Mouse (Mus musculus) CH12F3 (cell line): ENCODE results near the gene Gm38655.
"Not testable (repeated sequence)": the region's sequence is repeated elsewhere in the genome, so short reads cannot be mapped to it uniquely, and the experiment has no call there.

Experiments used
- in situ Hi-C: fragments of 300-500 bp; cut with MboI; formaldehyde crosslinking; loops from 2 replicates; pipeline ENCODE4 v1.14.3; 2020; ENCODE audit warnings: low sequenced_read_pairs

The Gm38655 gene

DNA sequence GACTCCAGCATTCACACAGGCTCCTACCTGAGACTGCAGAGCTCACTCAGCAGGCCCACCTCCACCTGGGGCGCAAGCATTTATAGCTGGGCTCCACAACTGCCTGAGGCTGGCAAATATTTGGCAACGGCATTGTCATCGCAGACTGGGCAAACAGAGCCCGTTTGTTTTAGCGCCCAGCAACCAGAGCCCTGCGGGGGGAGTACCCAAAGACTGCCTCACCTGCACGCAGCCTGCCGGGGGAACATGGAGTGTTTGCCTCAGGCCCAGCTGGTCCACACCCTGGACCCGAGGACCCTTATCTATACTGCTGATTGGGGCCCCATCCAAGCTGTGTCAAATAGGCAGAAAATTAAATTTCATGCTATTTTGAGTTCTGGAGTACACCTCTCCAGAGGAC is at the start of gene Gm38655:
Gm38655 (minus strand) TSS at position 61 of the 400 bp plus-strand sequence.
- in situ Hi-C loops: no loop called here

DNA sequence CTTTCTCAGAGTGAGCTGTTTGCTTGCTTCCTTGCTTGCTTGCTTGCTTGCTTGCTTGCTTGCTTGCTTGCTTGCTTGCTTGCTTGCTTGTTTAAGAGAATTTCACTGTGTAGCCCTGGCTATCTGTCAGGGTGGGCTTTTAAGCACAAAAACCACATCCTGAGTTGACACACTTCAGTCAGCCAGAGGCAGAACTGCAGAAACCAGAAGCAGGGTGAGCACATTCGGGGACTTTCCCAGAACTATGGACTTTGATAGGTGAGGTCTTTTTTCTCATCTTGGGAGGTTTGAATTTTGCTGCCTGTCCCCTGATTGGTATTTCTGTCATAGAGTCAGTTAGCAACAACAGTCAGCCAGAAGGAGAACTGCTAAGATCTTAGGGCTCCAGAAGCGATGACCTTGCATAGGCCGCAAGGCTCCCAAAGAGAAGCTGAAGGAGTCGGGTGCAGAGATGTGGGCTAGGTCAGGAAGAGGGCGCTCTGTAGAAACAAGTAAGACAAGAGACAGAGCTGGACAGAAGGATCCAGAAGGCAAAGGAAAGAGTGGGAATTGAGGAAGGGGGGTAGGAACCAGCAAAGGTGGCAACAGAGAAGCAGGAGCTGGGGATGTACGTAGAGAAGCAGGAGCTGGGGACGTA is 49.4 kb upstream of the Gm38655 start:
- in situ Hi-C loops: no loop called here

DNA sequence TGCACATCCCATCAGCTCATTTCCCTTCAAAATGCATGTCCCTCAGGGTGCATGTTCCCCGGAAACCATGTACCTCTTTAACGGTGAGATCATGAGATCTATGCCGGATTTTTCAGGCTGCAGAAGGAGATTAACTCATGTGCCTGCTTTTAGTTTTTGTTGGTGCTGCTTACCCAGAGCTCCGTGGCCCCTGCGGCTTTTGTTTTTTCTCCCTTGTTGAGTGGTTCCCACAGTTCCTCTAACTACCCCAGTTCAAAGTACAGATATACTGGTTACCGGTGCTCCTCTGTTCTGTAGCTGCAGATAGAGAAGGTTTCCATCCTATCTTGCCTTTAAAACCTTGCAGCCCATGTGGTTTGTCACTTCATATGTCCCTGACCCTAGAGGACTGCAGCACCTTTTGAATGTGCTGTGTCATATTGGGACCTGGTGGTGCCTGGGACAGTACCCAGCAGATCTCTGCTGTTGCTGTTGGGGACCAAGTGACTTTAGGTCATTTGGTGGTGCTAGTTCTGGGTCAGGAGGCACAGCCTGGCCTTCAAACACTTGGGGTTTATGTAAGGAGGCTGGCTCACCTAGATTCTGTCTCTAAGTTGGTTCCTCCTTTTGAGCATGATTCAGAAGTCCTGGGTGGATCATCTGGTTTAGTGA is 47.8 kb upstream of the Gm38655 start:
- in situ Hi-C loops: no loop called here

DNA sequence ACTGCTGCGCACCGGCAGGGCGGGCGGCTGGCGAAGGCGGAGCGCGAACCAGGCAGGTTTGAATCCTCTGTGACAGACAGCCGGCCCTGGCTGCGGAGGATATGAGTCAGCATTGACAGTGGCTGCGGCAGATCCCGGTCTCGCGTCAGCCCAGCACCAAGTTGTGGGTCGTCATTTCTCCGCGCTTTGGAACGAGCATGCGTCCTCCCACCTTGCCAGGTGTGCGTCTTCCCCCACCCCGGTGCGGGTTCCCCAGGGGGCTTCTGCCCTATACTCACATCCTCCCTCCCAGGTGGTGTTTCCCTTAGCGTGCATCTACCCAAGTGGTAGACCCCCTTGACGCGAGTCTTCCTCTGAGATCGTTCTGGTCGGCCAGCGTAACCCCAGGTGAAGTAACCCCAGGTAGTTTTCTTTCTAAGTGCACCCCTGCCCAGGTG is 47.3 kb upstream of the Gm38655 start:
- in situ Hi-C loops: not testable (repeated sequence)

DNA sequence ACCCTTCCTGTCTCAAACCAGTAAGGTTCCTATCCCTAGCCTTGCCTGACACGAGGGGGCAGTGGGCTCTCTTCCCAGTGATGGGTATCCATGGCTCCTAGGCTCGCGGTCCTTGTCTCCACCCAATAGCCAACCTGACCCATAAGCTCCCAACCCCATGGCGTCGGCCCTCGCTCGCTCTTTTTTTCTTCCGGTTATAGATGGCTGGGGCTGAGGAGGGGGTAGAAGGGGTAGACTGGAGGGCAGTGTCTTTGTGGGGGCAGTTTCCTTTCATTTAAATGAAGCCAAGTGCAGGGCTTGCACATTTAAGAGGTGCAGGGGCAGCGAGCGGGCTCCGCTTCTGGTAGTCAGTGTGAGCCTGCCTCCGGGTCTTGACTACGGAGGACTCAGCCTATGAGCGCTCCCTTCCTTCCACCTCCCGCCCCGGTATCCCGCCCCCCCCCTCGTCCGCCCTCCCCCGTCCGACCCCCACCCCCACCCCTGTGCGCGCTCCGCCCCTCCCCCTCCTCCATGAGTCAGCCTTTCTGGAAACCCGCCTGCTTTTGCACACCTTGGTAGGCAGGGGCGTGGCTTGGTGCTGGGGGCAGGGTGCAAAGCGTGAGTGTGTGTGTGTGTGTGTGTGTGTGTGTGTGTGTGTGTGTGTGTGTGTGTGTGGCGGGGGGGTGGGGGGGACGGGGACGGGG is 46.7 kb upstream of the Gm38655 start:
- in situ Hi-C loops: no loop called here

DNA sequence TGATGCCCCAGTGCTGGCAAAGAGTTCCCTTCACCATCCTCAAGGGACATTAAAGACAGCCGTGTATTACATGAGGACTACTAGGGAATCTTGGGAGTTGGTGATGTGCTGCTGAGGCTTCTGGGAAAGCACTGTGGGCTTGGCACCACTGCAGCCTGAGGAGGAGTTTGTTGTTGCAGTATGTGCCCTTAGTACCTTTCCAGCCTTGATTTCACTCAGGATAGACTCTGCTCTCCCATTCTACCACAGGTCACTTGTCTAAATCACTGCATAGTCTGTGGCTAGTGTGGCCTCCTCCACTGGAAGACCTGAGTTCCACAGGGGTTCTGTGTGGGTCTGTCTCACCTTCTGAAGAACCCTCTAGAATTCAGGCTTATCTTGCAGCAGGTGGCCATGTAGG is 45.5 kb upstream of the Gm38655 start:
- in situ Hi-C loops: no loop called here

DNA sequence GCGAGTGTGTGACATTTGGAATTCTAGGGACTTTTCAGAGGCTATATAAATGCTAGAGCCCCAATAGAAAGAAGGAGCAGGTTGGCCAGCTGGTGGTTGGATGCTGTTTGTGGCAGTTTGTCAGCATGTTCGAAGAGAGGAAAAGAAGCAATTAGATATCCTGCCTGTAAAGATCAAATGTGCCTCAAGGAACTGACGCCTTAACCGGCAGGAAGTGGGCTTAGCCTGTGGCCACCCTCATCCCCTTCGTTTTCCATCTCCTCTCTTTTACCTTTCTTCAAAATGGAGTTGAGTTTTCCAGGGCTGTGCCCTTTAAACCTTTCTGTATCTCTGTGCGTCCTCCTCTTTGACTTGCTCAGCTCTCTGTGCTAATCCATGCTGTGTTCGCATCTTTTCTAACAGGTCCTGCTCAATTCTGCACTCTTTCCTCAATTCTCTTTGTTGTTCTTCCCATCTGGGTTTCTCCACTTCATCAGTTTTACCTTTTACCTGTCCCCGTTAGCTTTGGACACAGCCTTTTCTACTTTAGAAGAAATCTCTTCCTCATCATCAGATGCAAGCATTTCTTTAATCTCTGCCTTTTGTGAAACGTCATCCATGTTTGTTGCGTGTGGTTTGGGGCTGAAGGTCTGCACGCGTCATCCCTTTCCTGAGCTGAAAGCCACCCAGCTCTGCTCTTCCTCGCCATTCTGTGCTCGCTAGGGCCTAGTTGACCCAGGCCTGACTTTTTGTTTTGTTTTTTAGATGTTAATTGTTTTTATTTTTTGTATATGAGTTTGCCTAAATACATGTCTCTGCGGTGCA is 44.4 kb upstream of the Gm38655 start:
- in situ Hi-C loops: no loop called here

DNA sequence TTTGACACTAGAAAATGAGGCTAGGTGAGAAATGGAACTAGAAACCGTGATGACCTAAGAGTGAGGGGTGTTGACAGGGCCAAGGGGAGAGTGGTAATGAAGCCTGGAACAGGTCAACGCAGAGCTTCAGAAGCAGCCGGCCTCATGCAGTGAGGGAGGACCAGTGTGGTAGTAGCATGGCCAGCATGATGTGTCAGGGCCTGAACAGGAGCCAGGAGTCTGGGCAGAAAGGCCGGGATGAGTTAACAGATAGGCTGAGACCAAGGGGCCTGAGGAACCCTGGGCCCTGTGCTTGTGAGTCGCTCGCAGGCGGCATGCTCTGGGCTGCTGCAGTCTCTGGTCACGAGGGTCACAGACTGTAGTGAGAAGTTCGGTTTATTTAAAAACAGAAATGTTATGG is 43.7 kb upstream of the Gm38655 start:
- in situ Hi-C loops: no loop called here

DNA sequence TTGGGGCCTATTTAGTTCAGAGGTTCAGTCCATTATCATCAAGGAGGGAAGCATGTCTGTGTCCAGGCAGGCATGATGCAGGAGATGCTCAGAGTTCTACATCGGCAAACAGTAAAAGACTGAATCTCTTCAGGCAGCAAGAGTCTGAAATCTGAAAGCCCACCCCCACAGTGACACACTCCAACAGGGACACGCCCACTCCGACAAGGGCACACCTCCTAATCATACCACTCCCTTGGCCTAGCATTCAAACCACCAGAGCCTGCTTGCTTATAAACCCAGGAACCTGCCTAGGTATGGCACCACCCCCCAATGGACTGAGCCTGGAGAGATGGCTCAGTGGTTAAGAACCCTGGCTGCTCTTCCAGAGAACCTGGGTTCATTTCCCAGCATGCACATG is 40.2 kb upstream of the Gm38655 start:
- in situ Hi-C loops: no loop called here

DNA sequence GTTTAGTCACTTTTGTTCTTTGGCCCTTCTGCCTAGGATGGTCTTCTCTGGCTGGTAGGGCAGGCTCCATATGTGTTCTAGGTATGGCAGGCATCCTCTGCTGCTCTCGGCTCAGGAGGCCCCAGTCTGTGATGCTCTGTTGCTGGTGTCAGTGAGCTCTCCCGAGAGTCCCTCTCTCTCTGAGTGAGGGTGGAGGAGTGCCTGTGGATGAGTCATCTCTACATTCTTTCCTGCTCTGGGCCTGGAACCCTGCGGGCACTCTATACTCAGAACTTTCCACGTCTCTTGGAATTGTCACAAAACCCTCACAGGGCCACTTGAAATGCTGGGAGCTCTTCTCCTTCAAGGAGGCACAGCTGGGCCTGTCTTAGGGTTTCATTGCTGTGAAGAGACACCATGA is 36.4 kb upstream of the Gm38655 start:
- in situ Hi-C loops: no loop called here

DNA sequence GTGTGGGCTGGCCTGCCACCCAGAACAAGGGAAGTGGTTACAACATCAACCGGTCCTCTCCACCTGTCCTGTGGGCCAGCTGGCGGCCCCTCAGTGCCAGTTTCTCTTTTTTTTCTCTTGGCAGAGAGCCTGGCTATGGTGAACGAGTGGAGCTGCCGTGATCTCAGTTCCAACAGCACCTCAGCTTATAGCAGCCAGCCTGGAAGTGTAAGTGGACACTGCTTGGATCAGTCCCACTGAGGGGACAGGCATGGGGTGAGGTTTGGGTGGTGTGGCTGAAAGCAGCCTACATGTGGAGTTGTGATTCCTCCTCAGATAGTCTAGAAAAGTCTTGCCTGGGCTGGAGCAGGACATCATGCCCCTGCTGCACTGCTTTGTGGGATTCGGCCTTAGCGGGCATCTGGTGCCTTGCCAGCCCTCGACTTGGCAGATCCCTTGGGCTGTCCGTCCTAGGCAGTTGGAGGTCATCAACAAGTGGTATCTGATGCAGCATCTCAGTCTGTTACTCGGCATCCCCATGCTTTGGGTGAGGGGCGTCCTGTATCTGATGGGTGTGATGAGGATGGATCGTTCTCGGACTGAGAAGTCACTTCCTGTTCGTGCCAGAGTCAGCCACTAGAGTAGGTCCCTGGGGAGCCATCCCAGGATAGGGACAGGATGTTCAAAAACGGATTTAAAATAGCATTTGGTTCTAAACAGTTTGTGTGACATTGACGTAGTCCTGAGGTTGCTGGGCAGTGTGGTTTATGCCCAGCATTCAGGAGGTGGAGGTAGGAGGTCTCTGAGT is 35.6 kb upstream of the Gm38655 start:
- in situ Hi-C loops: no loop called here

DNA sequence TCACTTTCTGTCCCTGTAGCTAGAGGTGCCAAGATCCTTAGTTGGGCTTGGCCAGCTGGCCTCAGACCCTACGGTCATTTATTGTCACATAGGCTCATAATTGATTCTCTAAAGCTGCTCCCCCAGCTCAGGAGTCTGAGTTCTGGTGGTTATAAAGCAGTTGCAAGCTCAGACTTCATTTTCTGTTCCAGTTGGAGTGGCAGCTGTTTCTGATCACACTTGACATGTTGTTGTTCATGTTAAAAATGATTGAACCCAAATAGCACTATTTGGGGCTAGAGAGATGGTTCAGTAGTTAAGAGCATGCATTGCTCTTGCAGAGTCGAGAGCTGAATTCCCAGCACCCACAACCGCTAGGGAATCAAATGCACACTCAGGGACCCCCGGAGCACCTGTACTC is 34.7 kb upstream of the Gm38655 start:
- in situ Hi-C loops: no loop called here

DNA sequence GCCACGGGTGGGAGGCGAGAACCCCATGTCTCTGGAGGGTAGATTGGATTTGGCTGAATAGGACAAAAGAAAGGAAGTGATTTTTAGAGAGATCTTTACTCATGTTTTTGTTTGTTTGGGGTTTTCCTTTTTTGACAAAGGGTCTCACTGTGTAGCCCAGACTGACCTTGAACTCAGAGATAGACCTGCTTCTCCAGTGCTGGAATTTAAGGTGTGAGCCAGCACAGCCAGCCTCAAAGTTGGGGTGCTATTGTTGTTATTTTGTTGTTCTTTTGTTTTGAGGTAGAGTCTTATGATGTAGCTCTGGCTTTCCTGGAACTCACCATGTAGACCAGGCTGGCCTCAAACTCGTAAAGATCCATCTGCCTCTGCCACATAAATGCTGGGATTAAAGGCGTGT is 27.1 kb upstream of the Gm38655 start:
- in situ Hi-C loops: no loop called here

DNA sequence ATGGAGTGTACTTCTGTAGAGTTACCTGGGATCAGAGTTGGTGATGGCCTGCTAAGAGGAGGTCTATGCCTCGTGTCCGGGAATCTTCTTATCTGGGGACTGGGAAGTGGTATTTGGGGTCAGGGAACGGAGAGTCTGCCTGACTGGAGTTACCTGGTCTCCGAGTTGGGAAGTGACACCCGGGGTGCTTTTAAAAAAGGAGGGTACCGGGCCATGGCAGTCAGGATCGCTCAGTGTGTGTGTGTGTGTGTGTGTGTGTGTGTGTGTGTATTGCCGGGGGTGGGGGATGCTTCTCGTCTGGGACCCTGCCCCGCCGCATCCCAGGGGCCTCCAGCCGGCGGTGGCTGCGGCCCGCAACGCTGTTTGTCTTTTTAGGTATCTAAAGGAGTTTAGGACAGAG is 13.8 kb upstream of the Gm38655 start:
- in situ Hi-C loops: no loop called here

DNA sequence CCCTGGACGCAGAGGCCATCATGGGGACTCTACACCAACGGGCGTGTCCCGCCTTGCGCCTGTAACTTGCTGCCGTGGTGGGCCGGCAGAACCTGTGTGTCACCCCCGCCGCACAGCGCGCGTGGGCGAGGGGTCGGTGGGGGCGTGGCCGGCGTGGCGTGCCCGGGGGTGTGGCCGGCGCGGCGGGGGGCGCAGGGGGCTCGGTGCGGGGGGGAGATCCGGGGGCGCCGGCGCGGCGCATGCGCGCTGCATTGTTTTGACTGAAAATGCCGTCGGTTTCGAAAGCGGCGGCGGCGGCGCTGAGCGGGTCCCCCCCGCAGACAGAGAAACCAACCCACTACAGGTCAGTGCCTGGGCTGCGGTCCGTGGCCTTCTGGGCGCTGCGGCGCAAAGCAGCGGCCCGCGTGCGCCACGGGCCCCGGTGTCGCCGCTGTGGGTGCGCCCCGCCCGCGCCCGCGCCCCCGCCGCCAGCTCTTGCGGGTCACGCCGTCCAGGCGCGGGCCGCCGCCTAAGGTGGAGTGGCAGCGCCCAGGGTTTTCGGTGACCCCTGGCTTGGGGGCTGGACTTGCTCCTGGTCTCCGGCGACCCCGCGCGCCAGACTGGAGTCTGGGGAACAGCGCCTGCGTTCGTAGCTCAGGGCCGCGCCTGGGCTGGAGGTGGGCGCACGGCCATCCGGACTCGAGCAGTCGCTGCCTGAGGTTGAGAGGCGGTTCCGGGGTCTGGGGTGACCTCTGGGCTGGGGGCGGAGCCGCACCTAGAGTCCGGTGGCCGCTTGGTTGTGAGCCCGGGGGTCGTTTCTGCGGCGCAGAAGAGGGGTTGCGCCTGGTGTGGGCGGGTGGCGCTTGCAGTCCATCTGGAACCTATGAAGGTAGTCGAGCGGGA is 13.1 kb upstream of the Gm38655 start, which contains the start of gene Unkl:
Unkl (plus strand) TSS at position 248 of the 882 bp plus-strand sequence.
- in situ Hi-C loops: no loop called here

DNA sequence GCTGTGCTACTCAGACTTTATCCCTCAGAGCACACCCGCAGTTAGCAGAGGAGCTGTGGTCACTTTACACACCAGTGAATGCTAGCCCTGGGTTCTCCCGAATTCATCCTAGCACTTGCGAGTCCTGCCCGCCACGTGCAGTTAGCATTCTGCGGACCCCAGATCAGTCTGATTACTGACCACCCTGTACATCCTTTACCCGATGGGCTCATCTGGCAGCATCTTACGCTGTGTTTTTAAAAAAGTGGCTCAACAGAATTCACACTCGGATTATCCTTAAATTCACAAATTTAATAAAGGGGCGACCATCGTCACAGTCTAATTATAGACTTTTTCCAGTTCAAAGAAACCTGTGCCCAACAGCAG is 12.5 kb upstream of the Gm38655 start:
- in situ Hi-C loops: no loop called here

DNA sequence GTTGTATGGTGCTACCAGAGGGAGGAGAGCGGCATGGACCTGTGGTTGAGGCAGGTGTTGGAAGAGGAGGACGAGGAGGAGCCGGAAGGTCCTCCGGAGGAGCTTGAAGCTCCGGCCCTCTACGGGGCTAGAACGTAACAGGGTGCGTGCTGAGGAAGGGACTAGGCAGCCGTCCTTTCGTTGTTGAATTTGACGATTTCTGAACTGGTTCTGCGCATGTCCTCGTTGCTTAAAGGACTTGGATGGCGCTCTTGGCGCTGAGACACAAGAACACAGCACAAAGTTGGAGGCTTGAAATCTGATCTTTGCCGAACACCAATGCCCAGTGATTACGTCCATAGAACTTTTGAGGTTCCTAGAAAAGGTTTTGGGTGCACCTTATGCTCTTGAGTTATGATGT is 9.7 kb upstream of the Gm38655 start:
- in situ Hi-C loops: no loop called here

DNA sequence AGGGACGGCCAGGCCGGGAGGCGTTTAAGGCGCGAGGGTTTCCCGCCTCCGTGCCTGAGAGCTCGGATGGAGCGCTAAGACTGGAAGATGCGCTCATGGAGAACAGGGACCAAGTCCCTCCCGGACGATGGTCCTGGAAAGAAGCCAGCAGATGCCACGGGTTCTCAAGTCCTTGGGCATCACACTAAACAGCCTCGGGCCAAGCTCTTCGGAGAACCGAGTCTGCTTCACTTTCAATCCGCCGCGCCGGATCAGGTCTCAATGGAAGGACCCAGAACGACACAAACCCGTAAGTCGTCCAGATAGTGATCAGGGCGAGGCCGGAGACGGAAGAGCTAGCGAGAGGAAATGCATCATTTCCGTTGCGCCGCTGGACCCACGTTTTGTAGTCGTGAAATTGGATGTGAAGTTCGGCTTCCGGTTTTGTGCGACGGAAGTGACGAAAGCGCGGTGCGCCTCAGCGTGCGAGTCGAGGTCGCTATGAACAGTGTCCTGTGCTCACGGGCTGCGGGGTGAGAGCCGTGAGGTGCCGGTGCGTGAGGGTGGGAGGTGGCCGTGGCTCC is 8.9 kb upstream of the Gm38655 start, which contains the start of gene BC003965:
BC003965 (plus strand) TSS at position 426 of the 563 bp plus-strand sequence.
- in situ Hi-C loops: no loop called here

DNA sequence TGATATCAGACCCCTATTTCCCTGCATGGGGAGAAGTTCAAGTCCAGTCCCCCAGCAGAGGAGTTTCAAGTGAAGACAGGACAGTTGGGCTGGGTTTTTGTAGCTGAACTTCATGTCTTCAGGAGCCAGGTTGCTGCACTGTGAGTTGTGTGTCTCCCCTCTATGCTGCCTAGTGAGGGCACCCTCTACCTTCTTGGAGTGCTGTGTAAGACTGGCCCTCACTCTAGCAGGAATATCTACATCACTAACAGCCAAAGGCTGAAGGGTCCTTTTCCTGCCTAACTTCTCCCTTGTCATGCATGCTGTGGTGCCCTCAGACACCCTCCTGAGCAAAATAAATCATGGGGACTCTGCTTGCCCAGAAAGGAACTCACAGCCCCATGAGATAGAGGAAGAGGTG is 8.0 kb upstream of the Gm38655 start:
- in situ Hi-C loops: no loop called here
